Mouse (Mus musculus): ENCODE measurements at regions not wholly inside any gene's neighbourhood (a gene's known extent, or its start where the extent isn't known, plus 50 kb on each side); places are given as distances from the start of the nearest gene placed in this dataset.

DNA sequence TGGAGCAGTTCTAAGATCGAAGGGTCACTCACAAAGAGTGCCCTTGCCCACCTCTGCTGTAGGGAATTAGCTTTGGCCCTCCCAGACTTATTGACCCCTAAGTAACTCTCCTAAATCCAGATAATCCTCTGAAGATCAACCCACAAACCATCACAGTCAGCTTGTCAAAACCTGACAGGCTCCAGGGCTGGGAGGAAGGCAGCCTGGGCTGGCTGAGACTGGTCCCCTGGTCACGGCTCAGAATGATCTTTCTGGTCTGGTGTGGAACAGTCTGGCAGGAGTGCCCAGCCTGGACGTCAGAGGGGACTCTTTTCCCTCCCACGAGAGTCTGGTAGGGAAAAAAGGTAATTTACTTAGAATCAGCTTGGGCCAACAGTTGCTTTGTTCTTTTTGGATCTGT, 99.0 kb upstream of the Haao start:
- 33% methylated on average over 4 of the region's 4 CpGs for WGBS
- DNase-seq (ENCODE audit: low spot score), result no peak
- Histone ChIP-seq H3K9me3 (replicated peaks; ENCODE audit: control insufficient read depth, low read length) (no peaks in the 10 kb centered on the region), H3K27ac (replicated peaks; ENCODE audit: low read depth, low read length) (peak overlapping the region; percentile 65), H3K4me2 (ENCODE audit: low read depth, low read length) (no peak overlapping the region), H3K27me3 (ENCODE audit: control insufficient read depth, insufficient read depth, low read length) (no peaks in the 10 kb centered on the region), H3K4me1 (ENCODE audit: control insufficient read depth, insufficient read depth, low read length) (peaks cover 9% of the 10 kb centered on the region), H3K36me3 (replicated peaks; ENCODE audit: control insufficient read depth, insufficient read depth, low read depth, low read length) (no peaks in the 10 kb centered on the region), H3K4me3 (ENCODE audit: low read depth, low read length) (no peak overlapping the region), H3K9ac (replicated peaks; ENCODE audit: low read length) (0 out of 2 replicates have a peak overlapping the region, but pooled peaks have one; percentile 13)
- 0 out of 2 replicates have a peak, but pooled peaks have one; percentile 32 for ATAC-seq (replicated peaks; ENCODE audit: insufficient number of reproducible peaks, low FRiP score, low TSS enrichment, low read depth)

DNA sequence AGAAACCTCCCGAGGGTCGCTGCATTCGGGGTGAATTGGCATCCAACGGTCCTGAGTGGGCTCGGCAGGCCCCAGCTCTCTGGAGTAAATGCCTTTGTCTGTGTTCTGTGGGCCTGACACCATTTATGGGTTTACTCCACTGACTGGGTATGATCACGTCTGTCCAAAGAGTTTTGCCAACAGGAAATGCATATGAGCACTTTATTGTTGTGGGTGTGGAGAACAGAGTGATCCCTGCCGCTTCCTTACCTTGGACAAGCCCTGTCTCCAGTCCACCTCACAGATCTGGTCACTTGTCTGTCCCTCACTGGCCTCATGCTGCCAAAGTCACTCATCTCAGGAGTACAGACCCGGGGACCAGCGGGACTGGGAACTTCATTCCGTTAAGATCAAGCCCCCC, 91.6 kb upstream of the Haao start:
- no peaks in the 10 kb centered on the region for H3K36me3 ChIP-seq (replicated peaks; ENCODE audit: control insufficient read depth, insufficient read depth, low read depth, low read length)
- WGBS, result 75% methylated on average over 10 of the region's 10 CpGs
- DNase-seq (ENCODE audit: low spot score), result no peak
- H3K27ac ChIP-seq (replicated peaks; ENCODE audit: low read depth, low read length), result peak overlapping the region; percentile 53
- H3K9ac ChIP-seq (replicated peaks; ENCODE audit: low read length), result no peak overlapping the region
- no peak overlapping the region for H3K4me2 ChIP-seq (ENCODE audit: low read depth, low read length)
- no peak for ATAC-seq (replicated peaks; ENCODE audit: insufficient number of reproducible peaks, low FRiP score, low TSS enrichment, low read depth)
- peaks cover 7% of the 10 kb centered on the region for H3K4me1 ChIP-seq (ENCODE audit: control insufficient read depth, insufficient read depth, low read length)
- H3K9me3 ChIP-seq (replicated peaks; ENCODE audit: control insufficient read depth, low read length), result no peaks in the 10 kb centered on the region
- no peaks in the 10 kb centered on the region for H3K27me3 ChIP-seq (ENCODE audit: control insufficient read depth, insufficient read depth, low read length)
- no peak overlapping the region for H3K4me3 ChIP-seq (ENCODE audit: low read depth, low read length)

DNA sequence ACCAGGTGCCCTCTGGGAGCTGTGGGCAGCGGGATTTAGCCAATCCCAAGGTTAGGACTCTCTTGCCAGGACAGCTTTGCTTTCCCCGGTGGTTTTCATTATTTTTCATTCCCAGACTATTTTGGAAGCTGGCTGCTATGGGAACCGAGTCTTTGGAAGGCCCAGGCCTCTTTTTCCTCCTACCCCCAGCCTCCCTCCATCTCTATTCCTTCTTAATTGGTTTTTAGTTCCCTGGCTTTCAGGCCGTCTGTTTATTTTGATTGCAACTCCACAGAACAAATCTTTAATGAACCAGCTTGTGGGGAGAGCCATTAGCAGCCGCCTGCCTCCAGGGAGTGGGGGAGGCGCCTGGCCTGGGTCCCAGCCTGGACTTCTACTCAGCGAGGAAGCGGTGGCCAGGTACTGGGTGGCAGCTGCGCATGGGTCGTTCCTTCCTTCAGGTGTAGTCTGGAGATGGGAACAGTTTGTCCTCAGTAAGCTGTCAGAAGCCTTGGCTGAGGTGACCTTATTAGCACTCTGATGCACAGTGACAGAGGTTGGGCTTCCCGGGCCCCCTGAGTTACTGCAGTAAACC, 91.0 kb upstream of the Haao start:
- Histone ChIP-seq H3K4me2 (ENCODE audit: low read depth, low read length) (no peak overlapping the region), H3K4me3 (ENCODE audit: low read depth, low read length) (no peak overlapping the region), H3K36me3 (replicated peaks; ENCODE audit: control insufficient read depth, insufficient read depth, low read depth, low read length) (no peaks in the 10 kb centered on the region), H3K27me3 (ENCODE audit: control insufficient read depth, insufficient read depth, low read length) (no peaks in the 10 kb centered on the region), H3K4me1 (ENCODE audit: control insufficient read depth, insufficient read depth, low read length) (peaks cover 7% of the 10 kb centered on the region), H3K9ac (replicated peaks; ENCODE audit: low read length) (no peak overlapping the region), H3K27ac (replicated peaks; ENCODE audit: low read depth, low read length) (peak overlapping the region; percentile 63), H3K9me3 (replicated peaks; ENCODE audit: control insufficient read depth, low read length) (no peaks in the 10 kb centered on the region)
- WGBS, result 29% methylated on average over 11 of the region's 11 CpGs
- peak; percentile 83 for DNase-seq (ENCODE audit: low spot score)
- peak; percentile 50; the same call in 1 of the 2 replicates for ATAC-seq (replicated peaks; ENCODE audit: insufficient number of reproducible peaks, low FRiP score, low TSS enrichment, low read depth)

DNA sequence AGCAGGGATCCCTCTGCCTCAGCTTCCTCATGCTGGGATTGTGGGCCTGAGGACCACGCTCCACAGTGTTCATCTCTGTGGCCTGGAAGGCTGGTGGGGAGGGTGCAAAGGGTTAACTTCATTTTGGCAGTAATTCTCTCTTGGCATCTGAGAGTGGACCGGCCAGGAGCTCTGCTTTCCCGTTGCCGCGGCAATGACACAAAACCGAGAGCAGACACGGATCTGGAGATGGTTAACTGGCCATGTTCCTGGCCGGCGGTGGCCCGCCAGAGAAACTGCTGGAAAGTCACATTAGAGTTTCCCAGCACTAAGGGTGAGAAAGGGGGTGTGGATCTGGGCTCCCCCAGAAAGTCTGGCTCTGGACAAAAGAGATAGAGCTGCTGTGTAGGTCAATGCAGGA, 89.8 kb upstream of the Haao start:
- Histone ChIP-seq H3K27ac (replicated peaks; ENCODE audit: low read depth, low read length) (peak overlapping the region; percentile 63; the same call in 1 of the 2 replicates), H3K9ac (replicated peaks; ENCODE audit: low read length) (no peak overlapping the region; the same call in 1 of the 2 replicates)
- DNase-seq (ENCODE audit: low spot score), result peak; percentile 62

DNA sequence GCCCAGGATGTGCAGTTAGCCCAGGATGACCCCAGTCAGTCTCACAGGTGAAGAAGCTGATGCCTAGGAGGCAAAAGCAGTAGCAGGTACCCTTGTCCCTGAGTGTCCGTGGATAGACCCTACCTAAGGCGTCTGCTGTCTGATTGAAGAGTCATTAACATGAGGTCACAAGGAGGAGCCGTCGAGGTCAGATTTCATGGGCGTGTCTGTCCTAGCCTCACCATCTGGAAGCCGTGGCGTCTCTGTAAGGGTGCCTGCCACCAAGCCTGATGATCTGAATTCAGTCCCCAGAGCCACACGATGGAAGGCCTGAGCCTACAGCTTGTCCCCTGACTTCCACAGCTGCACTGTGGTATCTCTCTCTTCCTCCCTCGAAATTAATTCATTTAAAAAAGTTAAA, 88.9 kb upstream of the Haao start:
- Histone ChIP-seq H3K9ac (replicated peaks; ENCODE audit: low read length) (no peak overlapping the region), H3K4me3 (ENCODE audit: low read depth, low read length) (no peak overlapping the region), H3K27ac (replicated peaks; ENCODE audit: low read depth, low read length) (no peak overlapping the region), H3K4me1 (ENCODE audit: control insufficient read depth, insufficient read depth, low read length) (peaks cover 7% of the 10 kb centered on the region), H3K4me2 (ENCODE audit: low read depth, low read length) (no peak overlapping the region), H3K27me3 (ENCODE audit: control insufficient read depth, insufficient read depth, low read length) (no peaks in the 10 kb centered on the region), H3K9me3 (replicated peaks; ENCODE audit: control insufficient read depth, low read length) (no peaks in the 10 kb centered on the region), H3K36me3 (replicated peaks; ENCODE audit: control insufficient read depth, insufficient read depth, low read depth, low read length) (no peaks in the 10 kb centered on the region)
- ATAC-seq (replicated peaks; ENCODE audit: insufficient number of reproducible peaks, low FRiP score, low TSS enrichment, low read depth) (no peak), DNase-seq (ENCODE audit: low spot score) (no peak)
- WGBS, result 54% methylated on average over 9 of the region's 9 CpGs

More for the DNA sequence above, 89.8 kb upstream of the Haao start:
- H3K27me3 ChIP-seq (ENCODE audit: control insufficient read depth, insufficient read depth, low read length), result no peaks in the 10 kb centered on the region
- peaks cover 7% of the 10 kb centered on the region for H3K4me1 ChIP-seq (ENCODE audit: control insufficient read depth, insufficient read depth, low read length)
- no peaks in the 10 kb centered on the region for H3K9me3 ChIP-seq (replicated peaks; ENCODE audit: control insufficient read depth, low read length)
- no peak overlapping the region for H3K4me2 ChIP-seq (ENCODE audit: low read depth, low read length)
- ATAC-seq (replicated peaks; ENCODE audit: insufficient number of reproducible peaks, low FRiP score, low TSS enrichment, low read depth), result no peak
- no peaks in the 10 kb centered on the region for H3K36me3 ChIP-seq (replicated peaks; ENCODE audit: control insufficient read depth, insufficient read depth, low read depth, low read length)
- no peak overlapping the region for H3K4me3 ChIP-seq (ENCODE audit: low read depth, low read length)
- 24% methylated on average over 10 of the region's 10 CpGs for WGBS

DNA sequence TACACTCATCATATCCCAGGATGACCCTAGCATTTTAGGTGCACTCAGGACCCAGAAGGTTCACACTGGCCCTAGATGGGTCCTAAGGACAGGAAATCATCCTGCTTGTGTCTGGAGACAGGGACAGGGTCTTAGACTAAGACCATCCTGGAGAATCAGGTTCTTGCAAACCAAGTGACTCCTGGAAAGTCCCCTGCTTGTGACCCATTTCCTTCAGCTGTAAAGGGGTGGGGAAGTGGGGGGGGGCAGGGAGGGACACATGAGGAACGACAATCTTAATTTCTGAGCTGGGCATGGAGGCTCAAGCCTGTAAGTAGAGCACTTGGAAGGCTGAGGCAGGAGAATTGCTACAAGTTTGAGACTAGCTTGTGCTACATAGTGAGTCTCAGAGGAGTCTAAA, 88.2 kb upstream of the Haao start:
- no peak overlapping the region for H3K9ac ChIP-seq (replicated peaks; ENCODE audit: low read length)
- 65% methylated on average over 1 of the region's 1 CpGs for WGBS
- no peaks in the 10 kb centered on the region for H3K36me3 ChIP-seq (replicated peaks; ENCODE audit: control insufficient read depth, insufficient read depth, low read depth, low read length)
- no peak overlapping the region for H3K4me2 ChIP-seq (ENCODE audit: low read depth, low read length)
- DNase-seq (ENCODE audit: low spot score) (no peak), ATAC-seq (replicated peaks; ENCODE audit: insufficient number of reproducible peaks, low FRiP score, low TSS enrichment, low read depth) (no peak)
- H3K27me3 ChIP-seq (ENCODE audit: control insufficient read depth, insufficient read depth, low read length), result no peaks in the 10 kb centered on the region
- no peak overlapping the region for H3K27ac ChIP-seq (replicated peaks; ENCODE audit: low read depth, low read length)
- no peak overlapping the region for H3K4me3 ChIP-seq (ENCODE audit: low read depth, low read length)
- H3K9me3 ChIP-seq (replicated peaks; ENCODE audit: control insufficient read depth, low read length), result no peaks in the 10 kb centered on the region
- peaks cover 7% of the 10 kb centered on the region for H3K4me1 ChIP-seq (ENCODE audit: control insufficient read depth, insufficient read depth, low read length)

DNA sequence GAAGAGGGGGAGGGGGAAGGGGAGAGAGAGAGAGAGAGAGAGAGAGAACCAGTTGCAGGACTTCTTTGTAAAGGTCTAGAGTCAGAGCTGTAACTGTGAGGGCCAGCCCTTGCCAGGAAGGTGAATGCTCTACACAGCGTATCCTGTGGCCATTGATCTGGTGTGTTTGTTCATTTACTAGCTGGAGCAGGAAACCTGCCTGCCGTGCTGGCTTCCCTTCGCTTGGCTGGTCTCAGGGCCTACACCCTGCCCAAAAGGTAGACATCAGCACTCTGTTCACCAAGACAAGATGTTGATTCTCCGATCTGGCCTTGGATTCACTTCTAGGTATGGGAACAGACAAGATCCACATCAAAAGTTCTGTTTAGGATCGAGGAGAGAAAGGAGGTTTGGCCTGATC, 87.5 kb upstream of the Haao start:
- no peak for ATAC-seq (replicated peaks; ENCODE audit: insufficient number of reproducible peaks, low FRiP score, low TSS enrichment, low read depth)
- DNase-seq (ENCODE audit: low spot score), result no peak
- no peak overlapping the region for H3K4me3 ChIP-seq (ENCODE audit: low read depth, low read length)
- no peaks in the 10 kb centered on the region for H3K27me3 ChIP-seq (ENCODE audit: control insufficient read depth, insufficient read depth, low read length)
- no peaks in the 10 kb centered on the region for H3K9me3 ChIP-seq (replicated peaks; ENCODE audit: control insufficient read depth, low read length)
- peaks cover 7% of the 10 kb centered on the region for H3K4me1 ChIP-seq (ENCODE audit: control insufficient read depth, insufficient read depth, low read length)
- H3K9ac ChIP-seq (replicated peaks; ENCODE audit: low read length), result no peak overlapping the region
- no peaks in the 10 kb centered on the region for H3K36me3 ChIP-seq (replicated peaks; ENCODE audit: control insufficient read depth, insufficient read depth, low read depth, low read length)
- no peak overlapping the region for H3K27ac ChIP-seq (replicated peaks; ENCODE audit: low read depth, low read length)
- WGBS, result 83% methylated on average over 5 of the region's 5 CpGs
- H3K4me2 ChIP-seq (ENCODE audit: low read depth, low read length), result no peak overlapping the region

DNA sequence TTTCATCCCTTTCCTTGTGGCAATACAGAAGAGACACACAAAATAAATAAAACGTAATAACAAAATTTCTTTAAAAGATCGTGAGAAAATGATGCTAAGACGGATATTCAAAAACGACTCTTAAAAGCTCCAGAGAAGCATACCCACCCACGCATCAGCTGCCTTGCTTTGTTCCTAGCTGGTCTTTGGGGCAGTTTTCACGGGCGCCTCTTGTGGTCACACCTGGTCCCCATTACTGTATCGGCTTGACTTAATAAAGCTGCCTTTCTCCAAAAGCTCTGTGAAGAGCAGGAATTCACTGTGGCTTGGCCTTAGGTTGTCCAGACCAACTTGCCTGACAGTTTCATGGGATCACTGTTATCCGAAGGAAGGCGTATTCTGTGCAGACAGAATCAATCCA, 86.0 kb upstream of the Haao start:
- no peak for ATAC-seq (replicated peaks; ENCODE audit: insufficient number of reproducible peaks, low FRiP score, low TSS enrichment, low read depth)
- 46% methylated on average over 10 of the region's 10 CpGs for WGBS
- peaks cover 7% of the 10 kb centered on the region for H3K4me1 ChIP-seq (ENCODE audit: control insufficient read depth, insufficient read depth, low read length)
- no peaks in the 10 kb centered on the region for H3K36me3 ChIP-seq (replicated peaks; ENCODE audit: control insufficient read depth, insufficient read depth, low read depth, low read length)
- no peak overlapping the region for H3K9ac ChIP-seq (replicated peaks; ENCODE audit: low read length)
- no peaks in the 10 kb centered on the region for H3K27me3 ChIP-seq (ENCODE audit: control insufficient read depth, insufficient read depth, low read length)
- no peaks in the 10 kb centered on the region for H3K9me3 ChIP-seq (replicated peaks; ENCODE audit: control insufficient read depth, low read length)
- H3K27ac ChIP-seq (replicated peaks; ENCODE audit: low read depth, low read length), result no peak overlapping the region
- no peak overlapping the region for H3K4me2 ChIP-seq (ENCODE audit: low read depth, low read length)
- H3K4me3 ChIP-seq (ENCODE audit: low read depth, low read length), result no peak overlapping the region
- DNase-seq (ENCODE audit: low spot score), result peak; percentile 80
